Mouse (Mus musculus) hindbrain, embryonic 11.5 days (tissue): ENCODE results near the gene Gtpbp10. TPM values are rescaled to one million over a fixed set of nuclear protein-coding genes. Genes with fewer than 3 reads are reported as not detected.

ENCODE experiments used
- ATAC-seq: fragments of 200-750 bp; cut with Nextera tagmentation; 2 replicates; pipeline ENCODE4 v1.8.0; 2017; ENCODE audit warnings: mild to moderate bottlenecking, moderate TSS enrichment, moderate library complexity; ENCODE audit not compliant: low FRiP score
- DNase-seq: peaks from one replicate; pipeline ENCODE4 v3.0.0-alpha.2; 2015; ENCODE audit warnings: low spot score
- H3K27ac ChIP-seq: fragments of 300-500 bp; sonication (generic); 2 replicates; pipeline ENCODE4 v1.5.1; 2014; ENCODE audit warnings: mild to moderate bottlenecking, low read depth, low read length
- H3K27me3 ChIP-seq: fragments of 300-500 bp; sonication (generic); 2 replicates; pipeline ENCODE4 v1.6.1; 2014; ENCODE audit warnings: mild to moderate bottlenecking, low read length, moderate library complexity, mixed read lengths; ENCODE audit not compliant: control insufficient read depth, insufficient read depth
- H3K36me3 ChIP-seq: fragments of 300-500 bp; sonication (generic); 2 replicates; pipeline ENCODE4 v1.6.1; 2014; ENCODE audit warnings: mild to moderate bottlenecking, low read length, moderate library complexity, mixed read lengths; ENCODE audit not compliant: control insufficient read depth, insufficient read depth
- H3K4me1 ChIP-seq: fragments of 300-500 bp; sonication (generic); replicated peaks from 2 replicates; pipeline ENCODE4 v1.6.1; 2014; ENCODE audit warnings: low read length, mixed read lengths; ENCODE audit not compliant: control insufficient read depth, insufficient read depth
- H3K4me2 ChIP-seq: fragments of 300-500 bp; sonication (generic); replicated peaks from 2 replicates; pipeline ENCODE4 v1.6.1; 2014; ENCODE audit warnings: mild to moderate bottlenecking, low read depth, low read length
- H3K4me3 ChIP-seq: fragments of 300-500 bp; sonication (generic); 2 replicates; pipeline ENCODE4 v1.5.1; 2014; ENCODE audit warnings: low read depth, low read length
- H3K9ac ChIP-seq: fragments of 300-500 bp; sonication (generic); 2 replicates; pipeline ENCODE4 v1.6.1; 2014; ENCODE audit warnings: low read depth, low read length
- H3K9me3 ChIP-seq: fragments of 300-500 bp; sonication (generic); 2 replicates; pipeline ENCODE4 v1.6.1; 2016; ENCODE audit warnings: low read length; ENCODE audit not compliant: control insufficient read depth
- WGBS: fragments of 180-500 bp; shearing (Covaris S2); extraction: QIAGEN DNeasy Blood & Tissue Kit; methylation state at CpG from one replicate; pipeline ENCODE4 v1.1.7; 2014; 5-methylcytosine and 5-hydroxymethylcytosine counted together
- polyA plus RNA-seq: library from polyadenylated mRNA; unstranded; fragments of >200 nt; fragmentation: Nextera tagmentation; extraction: Ambion mirVana; gene quantifications from 2 replicates; pipeline ENCODE4 v1.2.1, GENCODE M21; 2014

The Gtpbp10 gene
- polyA plus RNA-seq, 1 experiment from 2014 or later: 37.2 TPM

GRCm38 (mm10) chr5:5508231-5508630, 51.1 kb downstream of the Gtpbp10 start:
- no peak overlapping the region for H3K9ac ChIP-seq
- 0 out of 2 replicates have a peak overlapping the region, but pooled peaks have one; percentile 11 for H3K4me2 ChIP-seq
- H3K4me1 ChIP-seq: peaks cover 4% of the 10 kb centered on the region; the same call in 1 of the 2 replicates
- DNase-seq: no peak
- H3K4me3 ChIP-seq: no peak overlapping the region
- H3K27me3 ChIP-seq: no peaks in the 10 kb centered on the region
- peak overlapping the region; percentile 42; the same call in 1 of the 2 replicates for H3K27ac ChIP-seq
- ATAC-seq: peak; percentile 33
- H3K9me3 ChIP-seq: no peaks in the 10 kb centered on the region
- H3K36me3 ChIP-seq: no peaks in the 10 kb centered on the region
- 77% methylated on average over 10 of the region's 10 CpGs for WGBS

- peaks cover 4% of the 10 kb centered on the region; the same call in 1 of the 2 replicates for H3K4me1 ChIP-seq
- H3K4me2 ChIP-seq: peak overlapping the region; percentile 11; the same call in 1 of the 2 replicates
- H3K4me3 ChIP-seq: no peak overlapping the region
- no peaks in the 10 kb centered on the region for H3K36me3 ChIP-seq
- H3K27ac ChIP-seq: peak overlapping the region; percentile 42; the same call in 1 of the 2 replicates
- DNase-seq (peak; percentile 82), ATAC-seq (peak; percentile 87)
- no peak overlapping the region for H3K9ac ChIP-seq
- WGBS: 35% methylated on average over 20 of the region's 20 CpGs
- H3K27me3 ChIP-seq: no peaks in the 10 kb centered on the region
- H3K9me3 ChIP-seq: no peaks in the 10 kb centered on the region
Measured at GRCm38 (mm10) chr5:5507701-5508225, 51.6 kb downstream of the Gtpbp10 start.

- 88% methylated on average over 13 of the region's 13 CpGs for WGBS
- no peak for ATAC-seq
- no peaks in the 10 kb centered on the region for H3K9me3 ChIP-seq
- H3K36me3 ChIP-seq: no peaks in the 10 kb centered on the region
- peaks cover 4% of the 10 kb centered on the region; the same call in 1 of the 2 replicates for H3K4me1 ChIP-seq
- no peak overlapping the region for H3K4me3 ChIP-seq
- no peak overlapping the region for H3K4me2 ChIP-seq
- DNase-seq: no peak
- H3K9ac ChIP-seq: no peak overlapping the region
- H3K27ac ChIP-seq: no peak overlapping the region
- H3K27me3 ChIP-seq: no peaks in the 10 kb centered on the region
Measured at GRCm38 (mm10) chr5:5504456-5504855, 54.9 kb downstream of the Gtpbp10 start.

DNA sequence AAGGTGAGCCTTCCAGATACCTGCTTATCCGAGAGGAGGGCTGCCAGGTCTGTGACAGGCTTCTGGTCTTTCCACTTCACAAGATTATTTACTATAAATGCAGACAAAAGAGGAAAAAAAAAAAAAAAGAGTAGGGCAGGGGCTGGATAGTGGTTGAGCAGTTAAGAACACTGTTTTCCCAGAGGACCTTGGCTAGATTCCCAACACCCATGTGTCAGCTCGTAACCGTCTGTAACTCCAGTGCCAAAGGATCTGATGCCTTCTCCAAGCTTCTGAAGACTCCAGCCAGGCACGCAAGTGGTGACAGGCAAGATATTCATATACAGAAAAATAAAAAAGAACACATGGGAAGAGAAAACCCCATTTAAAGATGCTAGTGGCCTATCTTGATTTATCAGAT, 56.0 kb downstream of the Gtpbp10 start:
- WGBS: 92% methylated on average over 4 of the region's 4 CpGs

GRCm38 (mm10) chr5:5501583-5501982, 57.8 kb downstream of the Gtpbp10 start:
- Histone ChIP-seq H3K9ac (no peak overlapping the region), H3K4me3 (no peak overlapping the region), H3K4me2 (no peak overlapping the region), H3K9me3 (no peaks in the 10 kb centered on the region), H3K4me1 (no peaks in the 10 kb centered on the region), H3K36me3 (no peaks in the 10 kb centered on the region), H3K27ac (no peak overlapping the region), H3K27me3 (no peaks in the 10 kb centered on the region)
- 90% methylated on average over 2 of the region's 2 CpGs for WGBS
- no peak for DNase-seq
- no peak for ATAC-seq

More for the DNA sequence above, 56.0 kb downstream of the Gtpbp10 start:
- no peaks in the 10 kb centered on the region for H3K36me3 ChIP-seq
- DNase-seq (no peak), ATAC-seq (no peak)
- H3K4me1 ChIP-seq: peaks cover 4% of the 10 kb centered on the region; the same call in 1 of the 2 replicates
- H3K27ac ChIP-seq: no peak overlapping the region
- H3K4me2 ChIP-seq: no peak overlapping the region
- no peak overlapping the region for H3K9ac ChIP-seq
- H3K4me3 ChIP-seq: no peak overlapping the region
- H3K9me3 ChIP-seq: no peaks in the 10 kb centered on the region
- H3K27me3 ChIP-seq: no peaks in the 10 kb centered on the region

DNA sequence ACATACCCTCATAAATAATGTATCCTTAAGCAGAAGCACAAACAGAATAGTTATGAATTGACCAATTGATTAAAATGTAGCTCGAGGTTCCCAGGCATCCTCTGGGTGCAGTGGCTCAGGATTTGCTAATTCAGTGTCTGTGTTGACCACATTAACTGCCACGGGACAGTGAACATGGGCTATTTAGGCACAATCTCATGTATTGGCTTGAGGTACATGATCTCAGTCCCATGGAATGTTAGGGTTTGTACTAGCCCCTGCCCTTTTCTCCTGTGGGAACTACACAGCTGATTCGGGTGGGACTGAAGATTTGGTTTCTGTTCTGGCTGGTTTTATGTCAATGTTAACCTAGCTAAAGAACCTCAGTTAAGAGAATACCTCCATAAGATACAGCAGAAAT, 62.9 kb downstream of the Gtpbp10 start:
- Histone ChIP-seq H3K27me3 (no peaks in the 10 kb centered on the region), H3K36me3 (no peaks in the 10 kb centered on the region), H3K4me3 (no peak overlapping the region), H3K9me3 (no peaks in the 10 kb centered on the region), H3K9ac (no peak overlapping the region), H3K27ac (no peak overlapping the region), H3K4me1 (no peaks in the 10 kb centered on the region), H3K4me2 (no peak overlapping the region)
- ATAC-seq: no peak
- 68% methylated on average over 3 of the region's 3 CpGs for WGBS
- no peak for DNase-seq

DNA sequence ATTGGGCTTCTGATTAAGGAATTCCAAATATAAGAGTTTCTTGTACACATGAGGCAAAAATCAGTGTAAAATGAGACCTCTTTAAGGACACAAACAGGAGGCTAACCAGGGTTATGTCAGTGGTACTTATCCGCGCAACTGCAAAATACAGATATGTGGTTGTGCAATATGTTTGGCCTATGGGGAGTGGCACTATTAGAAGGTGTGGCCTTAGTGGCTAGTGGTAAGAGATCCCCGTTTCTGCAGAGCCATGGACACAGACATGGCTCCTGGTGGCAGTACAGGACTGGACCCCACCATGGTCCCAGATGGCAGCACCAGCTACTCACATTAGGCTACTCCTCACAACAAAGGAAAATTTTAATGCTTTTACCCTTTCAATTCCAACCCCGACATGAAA, 64.3 kb downstream of the Gtpbp10 start:
- H3K4me3 ChIP-seq: no peak overlapping the region
- no peak overlapping the region for H3K27ac ChIP-seq
- no peaks in the 10 kb centered on the region for H3K9me3 ChIP-seq
- peak; percentile 34; the same call in 1 of the 2 replicates for ATAC-seq
- no peak for DNase-seq
- 89% methylated on average over 4 of the region's 4 CpGs for WGBS
- H3K4me1 ChIP-seq: no peaks in the 10 kb centered on the region
- H3K36me3 ChIP-seq: no peaks in the 10 kb centered on the region
- no peak overlapping the region for H3K4me2 ChIP-seq
- H3K9ac ChIP-seq: no peak overlapping the region
- no peaks in the 10 kb centered on the region for H3K27me3 ChIP-seq

DNA sequence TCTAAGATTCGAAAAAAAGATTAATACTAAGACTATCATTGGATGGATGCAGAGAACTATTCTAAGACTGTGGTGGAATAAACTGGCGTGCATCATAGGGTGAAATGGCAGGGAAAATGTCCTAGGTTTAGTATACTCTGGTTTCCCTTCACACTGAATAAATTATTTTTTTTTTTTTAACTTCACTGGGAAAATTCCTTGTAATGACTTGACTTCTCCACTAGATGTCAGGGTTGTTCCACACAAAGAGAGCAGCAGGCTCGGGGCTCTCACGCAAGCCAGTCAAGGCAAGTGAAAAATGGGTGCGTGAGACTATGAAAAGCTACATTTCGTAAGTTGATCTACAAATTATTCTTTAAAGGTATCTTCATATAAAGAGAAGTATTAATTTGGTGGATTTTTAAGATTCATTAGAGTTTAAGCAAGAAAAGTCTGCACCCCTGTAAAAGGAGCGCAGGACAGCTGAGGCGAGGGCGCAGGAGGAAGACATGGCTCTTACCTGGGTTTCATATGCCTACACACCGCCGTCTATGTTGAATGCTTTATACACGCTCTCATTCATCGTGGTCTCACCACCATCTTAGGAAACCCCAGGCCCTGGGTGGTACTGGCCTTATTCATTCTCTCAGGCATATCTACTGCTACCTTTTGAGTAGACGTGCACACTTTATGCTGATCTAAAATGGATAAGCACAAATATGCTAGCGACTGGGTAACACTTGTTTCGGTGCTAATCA, 64.9 kb downstream of the Gtpbp10 start:
- no peak overlapping the region for H3K9ac ChIP-seq
- H3K4me2 ChIP-seq: no peak overlapping the region
- peak; percentile 68 for DNase-seq
- no peaks in the 10 kb centered on the region for H3K9me3 ChIP-seq
- H3K27me3 ChIP-seq: no peaks in the 10 kb centered on the region
- no peaks in the 10 kb centered on the region for H3K36me3 ChIP-seq
- 42% methylated on average over 16 of the region's 16 CpGs for WGBS
- no peaks in the 10 kb centered on the region for H3K4me1 ChIP-seq
- H3K27ac ChIP-seq: no peak overlapping the region
- ATAC-seq: peak; percentile 67
- no peak overlapping the region for H3K4me3 ChIP-seq

DNA sequence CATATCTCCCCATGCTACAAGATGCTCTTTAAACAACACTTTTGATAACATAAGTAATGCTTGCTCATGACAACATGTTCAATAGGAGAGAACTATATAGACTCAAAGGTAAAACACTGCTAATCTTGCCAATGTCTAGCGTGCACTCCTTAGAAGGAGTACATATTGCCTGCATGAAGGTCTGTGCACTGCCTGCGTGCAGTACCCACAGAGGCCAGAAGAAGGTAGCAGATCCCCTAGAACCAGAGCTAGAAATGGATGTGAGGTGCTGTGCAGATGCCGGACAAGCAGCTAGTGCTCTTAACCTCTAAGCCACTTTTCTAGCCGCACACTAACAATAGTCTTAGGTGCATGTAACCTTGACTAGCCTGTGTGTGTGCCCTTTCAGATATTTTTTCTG, 67.2 kb downstream of the Gtpbp10 start:
- no peak for ATAC-seq
- DNase-seq: no peak
- 94% methylated on average over 4 of the region's 4 CpGs for WGBS
- Histone ChIP-seq H3K27me3 (no peaks in the 10 kb centered on the region), H3K27ac (no peak overlapping the region), H3K4me2 (no peak overlapping the region), H3K9me3 (no peaks in the 10 kb centered on the region), H3K4me1 (no peaks in the 10 kb centered on the region), H3K36me3 (no peaks in the 10 kb centered on the region), H3K9ac (no peak overlapping the region), H3K4me3 (no peak overlapping the region)
